Mouse (Mus musculus) kidney, embryonic 15.5 days (tissue): Measurements from ENCODE around the gene Psmd9. TPM values are rescaled to one million over a fixed set of nuclear protein-coding genes. Genes with fewer than 3 reads are reported as not detected.
A peak's percentile ranks its signal among the peaks of the same experiment; 100 is the strongest.

Experiments used
- ATAC-seq: fragments of 200-750 bp; cut with Nextera tagmentation; replicated peaks from 2 replicates; pipeline ENCODE4 v1.8.0; 2017; ENCODE audit warnings: moderate TSS enrichment; ENCODE audit not compliant: low FRiP score
- H3K27ac ChIP-seq: fragments of 300-500 bp; sonication (generic); 2 replicates; pipeline ENCODE4 v1.5.1; 2015; ENCODE audit warnings: mild to moderate bottlenecking, inconsistent platforms
- H3K27me3 ChIP-seq: fragments of 300-500 bp; sonication (generic); 2 replicates; pipeline ENCODE4 v1.6.1; 2015; ENCODE audit warnings: inconsistent platforms
- H3K36me3 ChIP-seq: fragments of 300-500 bp; sonication (generic); 2 replicates; pipeline ENCODE4 v1.6.1; 2015; ENCODE audit warnings: inconsistent platforms
- H3K4me1 ChIP-seq: fragments of 300-500 bp; sonication (generic); 2 replicates; pipeline ENCODE4 v1.6.1; 2015; ENCODE audit warnings: inconsistent platforms
- H3K4me2 ChIP-seq: fragments of 300-500 bp; sonication (generic); 2 replicates; pipeline ENCODE4 v1.6.1; 2015; ENCODE audit warnings: moderate library complexity, mild to moderate bottlenecking, inconsistent platforms
- H3K4me3 ChIP-seq: fragments of 300-500 bp; sonication (generic); replicated peaks from 2 replicates; pipeline ENCODE4 v1.5.1; 2015; ENCODE audit warnings: mild to moderate bottlenecking, inconsistent platforms
- H3K9ac ChIP-seq: fragments of 300-500 bp; sonication (generic); 2 replicates; pipeline ENCODE4 v1.6.1; 2015; ENCODE audit warnings: mild to moderate bottlenecking, inconsistent platforms
- H3K9me3 ChIP-seq: fragments of 300-500 bp; sonication (generic); replicated peaks from 2 replicates; pipeline ENCODE4 v1.6.1; 2016; ENCODE audit warnings: inconsistent platforms
- WGBS: fragments of 180-500 bp; shearing (Covaris S2); methylation state at CpG from one replicate; pipeline ENCODE4 v1.1.7; 2015; ENCODE audit warnings: mixed read lengths; 5-methylcytosine and 5-hydroxymethylcytosine counted together
- polyA plus RNA-seq: library from polyadenylated mRNA; unstranded; fragments of >200 nt; fragmentation: Nextera tagmentation; extraction: Ambion mirVana; gene quantifications from 2 replicates; pipeline ENCODE4 v1.2.1, GENCODE M21; 2015

Gene Psmd9
- polyA plus RNA-seq, 1 experiment from 2014 or later, result 90.5 TPM

- Histone ChIP-seq H3K27ac (peak within 1 kb of the TSS; percentile 100), H3K9me3 (no peaks in the 10 kb centered on the region), H3K4me1 (peaks cover 77% of the 10 kb centered on the region), H3K4me3 (peak within 1 kb of the TSS; percentile 42), H3K9ac (peak within 1 kb of the TSS; percentile 35), H3K27me3 (no peaks in the 10 kb centered on the region), H3K4me2 (peak within 1 kb of the TSS; percentile 76), H3K36me3 (peaks cover 24% of the 10 kb centered on the region)
- ATAC-seq, result peak; percentile 55
- WGBS, result 4% methylated on average over 44 of the region's 44 CpGs
These were observed 36.7 kb upstream of the Psmd9 start, which contains the start of gene Rhof for GRCm38 (mm10) chr5:123132308-123133071. Gene Rhof, minus strand, starts transcription at chr5:123132692.

- 16% methylated on average over 18 of the region's 18 CpGs for WGBS
- Histone ChIP-seq H3K36me3 (peaks cover 24% of the 10 kb centered on the region), H3K4me1 (peaks cover 84% of the 10 kb centered on the region), H3K27ac (peak overlapping the region; percentile 100), H3K4me3 (peak overlapping the region; percentile 42; the same call in 1 of the 2 replicates), H3K9ac (peak overlapping the region; percentile 35; the same call in 1 of the 2 replicates), H3K4me2 (peak overlapping the region; percentile 76), H3K27me3 (no peaks in the 10 kb centered on the region), H3K9me3 (no peaks in the 10 kb centered on the region)
- ATAC-seq, result no peak
These were observed 36.0 kb upstream of the Psmd9 start for GRCm38 (mm10) chr5:123133083-123133783.

- Histone ChIP-seq H3K27me3 (no peaks in the 10 kb centered on the region), H3K4me2 (peak overlapping the region; percentile 12; the same call in 1 of the 2 replicates), H3K27ac (peak overlapping the region; percentile 100), H3K9ac (no peak overlapping the region), H3K4me3 (no peak overlapping the region), H3K4me1 (peaks cover 84% of the 10 kb centered on the region), H3K9me3 (no peaks in the 10 kb centered on the region), H3K36me3 (peaks cover 24% of the 10 kb centered on the region)
- ATAC-seq, result no peak
- 29% methylated on average over 7 of the region's 7 CpGs for WGBS
These were observed 35.4 kb upstream of the Psmd9 start for GRCm38 (mm10) chr5:123133784-123134143.

GRCm38 (mm10) chr5:123134186-123134874 lies 34.9 kb upstream of the Psmd9 start:
- Histone ChIP-seq H3K27ac (peak overlapping the region; percentile 100), H3K9me3 (no peaks in the 10 kb centered on the region), H3K4me3 (peak overlapping the region; percentile 65), H3K4me1 (peaks cover 79% of the 10 kb centered on the region), H3K9ac (peak overlapping the region; percentile 21; the same call in 1 of the 2 replicates), H3K4me2 (peak overlapping the region; percentile 99), H3K27me3 (no peaks in the 10 kb centered on the region), H3K36me3 (peaks cover 24% of the 10 kb centered on the region)
- no peak for ATAC-seq
- 33% methylated on average over 13 of the region's 13 CpGs for WGBS

GRCm38 (mm10) chr5:123134875-123135382 lies 34.3 kb upstream of the Psmd9 start:
- H3K27ac ChIP-seq, result peak overlapping the region; percentile 100
- peak overlapping the region; percentile 99 for H3K4me2 ChIP-seq
- no peaks in the 10 kb centered on the region for H3K9me3 ChIP-seq
- H3K4me3 ChIP-seq, result peak overlapping the region; percentile 65
- H3K4me1 ChIP-seq, result peaks cover 79% of the 10 kb centered on the region
- 19% methylated on average over 8 of the region's 8 CpGs for WGBS
- no peaks in the 10 kb centered on the region for H3K27me3 ChIP-seq
- peaks cover 18% of the 10 kb centered on the region for H3K36me3 ChIP-seq
- ATAC-seq, result no peak
- H3K9ac ChIP-seq, result peak overlapping the region; percentile 40

GRCm38 (mm10) chr5:123135471-123136360 lies 33.5 kb upstream of the Psmd9 start:
- Histone ChIP-seq H3K4me3 (peak overlapping the region; percentile 65), H3K36me3 (peaks cover 15% of the 10 kb centered on the region), H3K4me1 (peaks cover 75% of the 10 kb centered on the region), H3K9me3 (no peaks in the 10 kb centered on the region), H3K4me2 (peak overlapping the region; percentile 99), H3K27me3 (no peaks in the 10 kb centered on the region), H3K9ac (peak overlapping the region; percentile 40), H3K27ac (peak overlapping the region; percentile 100)
- under 1% methylated on average over 30 of the region's 30 CpGs for WGBS
- 0 out of 2 replicates have a peak, but pooled peaks have one; percentile 7 for ATAC-seq

GRCm38 (mm10) chr5:123136361-123137043 lies 32.7 kb upstream of the Psmd9 start:
- Histone ChIP-seq H3K27me3 (no peaks in the 10 kb centered on the region), H3K27ac (peak overlapping the region; percentile 100), H3K4me3 (peak overlapping the region; percentile 65), H3K36me3 (peaks cover 15% of the 10 kb centered on the region), H3K9me3 (no peaks in the 10 kb centered on the region), H3K4me2 (peak overlapping the region; percentile 99), H3K9ac (peak overlapping the region; percentile 40), H3K4me1 (peaks cover 70% of the 10 kb centered on the region)
- ATAC-seq, result peak; percentile 43
- WGBS, result under 1% methylated on average over 13 of the region's 13 CpGs

- peak overlapping the region; percentile 40 for H3K9ac ChIP-seq
- H3K27me3 ChIP-seq, result no peaks in the 10 kb centered on the region
- peaks cover 15% of the 10 kb centered on the region for H3K36me3 ChIP-seq
- peak overlapping the region; percentile 100 for H3K27ac ChIP-seq
- H3K4me3 ChIP-seq, result peak overlapping the region; percentile 65
- H3K4me1 ChIP-seq, result peaks cover 62% of the 10 kb centered on the region
- ATAC-seq, result peak; percentile 6; the same call in 1 of the 2 replicates
- peak overlapping the region; percentile 99 for H3K4me2 ChIP-seq
- 6% methylated on average over 20 of the region's 20 CpGs for WGBS
- no peaks in the 10 kb centered on the region for H3K9me3 ChIP-seq
These were observed 31.9 kb upstream of the Psmd9 start for GRCm38 (mm10) chr5:123137044-123137909.

GRCm38 (mm10) chr5:123137910-123138229 lies 31.3 kb upstream of the Psmd9 start:
- no peaks in the 10 kb centered on the region for H3K27me3 ChIP-seq
- peak overlapping the region; percentile 65 for H3K4me3 ChIP-seq
- H3K9me3 ChIP-seq, result no peaks in the 10 kb centered on the region
- peaks cover 57% of the 10 kb centered on the region for H3K4me1 ChIP-seq
- ATAC-seq, result no peak
- peak overlapping the region; percentile 100 for H3K27ac ChIP-seq
- WGBS, result 2% methylated on average over 6 of the region's 6 CpGs
- H3K36me3 ChIP-seq, result peaks cover 15% of the 10 kb centered on the region
- H3K9ac ChIP-seq, result peak overlapping the region; percentile 40
- H3K4me2 ChIP-seq, result peak overlapping the region; percentile 99
